Mouse (Mus musculus) cerebral cortex, adult 2 months (tissue): Measurements from ENCODE around the gene Six5.

ENCODE experiments used
- WGBS: fragments of 180-500 bp; shearing (Covaris S2); methylation state at CpG from one replicate; pipeline ENCODE4 v1.1.7; 2018; 5-methylcytosine and 5-hydroxymethylcytosine counted together

Gene Six5

GRCm38 (mm10) chr7:19075723-19076585 is 18.4 kb upstream of the Six5 start, which contains the start of gene Dmwd:
Dmwd (plus strand) TSS chr7:19076227.
- WGBS = under 1% methylated on average over 91 of the region's 91 CpGs

GRCm38 (mm10) chr7:19076586-19076991 is 17.8 kb upstream of the Six5 start:
- under 1% methylated on average over 22 of the region's 22 CpGs for WGBS

GRCm38 (mm10) chr7:19077761-19078160 is 16.6 kb upstream of the Six5 start:
- WGBS = 65% methylated on average over 14 of the region's 14 CpGs

GRCm38 (mm10) chr7:19078732-19079131 is 15.7 kb upstream of the Six5 start:
- WGBS = 72% methylated on average over 3 of the region's 3 CpGs

GRCm38 (mm10) chr7:19080451-19080950 is 13.9 kb upstream of the Six5 start:
- 90% methylated on average over 19 of the region's 19 CpGs for WGBS

GRCm38 (mm10) chr7:19082171-19082570 is 12.2 kb upstream of the Six5 start:
- WGBS = 75% methylated on average over 4 of the region's 4 CpGs

GRCm38 (mm10) chr7:19083096-19083495 is 11.3 kb upstream of the Six5 start:
- WGBS = 60% methylated on average over 6 of the region's 6 CpGs

GRCm38 (mm10) chr7:19083701-19084100 is 10.7 kb upstream of the Six5 start, which contains the start of gene Dmpk:
Dmpk (plus strand) TSS chr7:19083849.
- WGBS = 53% methylated on average over 10 of the region's 10 CpGs

GRCm38 (mm10) chr7:19084277-19084771 is 10.1 kb upstream of the Six5 start:
- 71% methylated on average over 6 of the region's 6 CpGs for WGBS

GRCm38 (mm10) chr7:19084921-19085473 is 9.4 kb upstream of the Six5 start:
- 48% methylated on average over 9 of the region's 9 CpGs for WGBS

GRCm38 (mm10) chr7:19085495-19085894 is 8.9 kb upstream of the Six5 start:
- 31% methylated on average over 6 of the region's 6 CpGs for whole genome bisulfite sequencing

- 39% methylated on average over 14 of the region's 14 CpGs for WGBS
These were observed 8.4 kb upstream of the Six5 start for GRCm38 (mm10) chr7:19086042-19086441.

GRCm38 (mm10) chr7:19086760-19087159 is 7.6 kb upstream of the Six5 start:
- 75% methylated on average over 18 of the region's 18 CpGs for WGBS

GRCm38 (mm10) chr7:19088813-19089212 is 5.6 kb upstream of the Six5 start:
- 51% methylated on average over 10 of the region's 10 CpGs for whole genome bisulfite sequencing

GRCm38 (mm10) chr7:19091913-19092312 is 2.5 kb upstream of the Six5 start:
- whole genome bisulfite sequencing = 77% methylated on average over 17 of the region's 17 CpGs

- WGBS = 40% methylated on average over 38 of the region's 38 CpGs
These were observed 1.8 kb upstream of the Six5 start for GRCm38 (mm10) chr7:19092381-19093173.

- 20% methylated on average over 11 of the region's 15 CpGs for WGBS
These were observed 1.2 kb upstream of the Six5 start for GRCm38 (mm10) chr7:19093174-19093521.

GRCm38 (mm10) chr7:19093537-19094385 is 633 bp upstream of the Six5 start:
- 5% methylated on average over 45 of the region's 45 CpGs for WGBS

GRCm38 (mm10) chr7:19094826-19095750 is 694 bp downstream of the Six5 start:
- WGBS = under 1% methylated on average over 80 of the region's 87 CpGs

GRCm38 (mm10) chr7:19095751-19096110 is 1.3 kb downstream of the Six5 start:
- 11% methylated on average over 19 of the region's 19 CpGs for WGBS
